Mouse (Mus musculus): Measurements from ENCODE around the gene Ablim1. TPM values are rescaled to one million over a fixed set of nuclear protein-coding genes. Genes with fewer than 3 reads are reported as not detected.
"Not testable (repeated sequence)": the region's sequence is repeated elsewhere in the genome, so short reads cannot be mapped to it uniquely, and the experiment has no call there.

The Ablim1 gene
- total RNA-seq, 2 experiments from 2014 or later: 38.5 to 56.1 TPM

DNA sequence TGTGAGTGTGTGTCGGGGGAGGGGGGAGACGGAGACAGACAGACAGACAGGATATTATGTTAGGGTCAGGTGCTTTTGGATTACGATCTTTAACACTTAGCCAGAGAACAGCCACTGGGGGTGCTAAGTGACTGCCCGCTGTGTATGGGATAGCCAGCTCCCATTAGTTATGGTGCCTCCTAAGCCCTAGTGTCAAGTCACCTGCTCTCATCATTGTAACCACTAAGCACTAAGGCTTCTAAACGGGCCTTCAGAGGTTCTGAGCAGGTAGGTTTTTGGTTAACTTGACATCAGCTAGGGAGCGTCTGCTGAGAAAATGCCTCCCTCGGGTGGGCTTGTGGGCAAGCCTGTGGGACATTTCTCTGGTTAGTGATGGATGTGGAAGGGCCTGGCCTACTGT, 174.6 kb downstream of the Ablim1 start:
- intact Hi-C loops (cut with DNase I): no loop called here

DNA sequence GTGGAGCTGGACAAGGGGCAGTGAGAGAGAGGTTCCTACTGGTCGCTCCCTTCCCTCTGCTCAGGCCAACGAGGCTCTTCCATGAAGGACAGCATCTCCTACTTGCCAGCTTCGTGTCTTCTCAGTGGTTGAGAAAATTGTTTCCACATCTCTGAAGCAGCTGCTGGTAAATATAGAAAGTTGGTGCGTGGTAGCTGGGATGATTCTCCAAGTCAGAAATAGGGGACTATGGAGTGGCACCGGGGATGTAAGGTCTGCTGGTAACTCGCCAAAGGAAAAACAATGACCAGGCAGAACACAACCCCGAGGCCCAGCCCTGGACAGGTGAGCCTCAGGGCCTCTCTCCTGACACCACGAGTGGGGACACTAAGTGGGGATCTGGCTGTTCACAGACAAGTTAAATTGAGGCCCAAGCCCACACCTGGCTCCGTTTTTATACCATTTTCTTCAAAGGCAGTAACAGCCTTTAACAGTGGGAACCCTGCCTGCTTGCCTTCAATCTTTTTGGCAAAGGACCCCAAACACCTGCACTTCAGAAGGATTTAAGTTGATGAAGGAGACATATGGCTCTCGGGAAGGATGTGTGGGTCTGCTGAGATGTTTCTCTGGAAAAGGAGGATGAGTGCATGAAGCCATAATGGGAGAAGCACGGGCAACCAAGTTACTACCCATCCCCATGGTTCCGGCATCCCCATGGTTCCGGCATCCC, 175.7 kb downstream of the Ablim1 start:
- TF ChIP-seq CTCF (IDR thresholded peaks at IDR 0.05): no peak
- Histone ChIP-seq H3K27ac (peak overlapping the region; percentile 63), H3K4me3 (no peak overlapping the region)
- DNase-seq: peak; percentile 24
- intact Hi-C loops (cut with DNase I): loop anchor here (1.0 to 10.0 kb wide), 2 partner anchors 190 to 214 kb away; no protein-coding TSS in a partner anchor

More for the DNA sequence above, 174.6 kb downstream of the Ablim1 start:
- no peak for DNase-seq
- peak; percentile 2; the same call in 1 of the 2 replicates for TF ChIP-seq CTCF (IDR thresholded peaks at IDR 0.05)
- H3K27ac ChIP-seq: peak overlapping the region; percentile 58
- H3K4me3 ChIP-seq: no peak overlapping the region

DNA sequence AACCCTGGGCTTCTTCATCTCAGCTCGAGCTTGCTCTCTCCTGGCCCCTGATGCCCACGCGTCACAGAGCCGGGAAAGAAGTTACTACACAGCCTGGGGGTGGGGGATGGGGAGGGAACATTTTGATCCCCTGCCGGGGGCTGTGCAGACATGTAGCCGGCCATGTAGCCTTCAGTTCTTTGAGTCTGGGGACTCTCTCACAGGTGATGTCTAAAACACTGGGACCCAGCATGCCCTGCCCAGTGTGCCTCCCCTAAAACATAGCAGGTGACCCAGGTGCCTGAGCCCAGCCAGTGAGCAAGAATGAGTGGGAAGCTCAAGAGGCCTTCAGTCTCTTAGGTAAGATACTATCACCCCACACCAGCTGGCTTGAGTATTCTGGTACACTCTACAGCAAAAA, 176.2 kb downstream of the Ablim1 start:
- intact Hi-C loops (cut with DNase I): loop anchor here (1.0 to 10.0 kb wide), 2 partner anchors 191 to 214 kb away; no protein-coding TSS in a partner anchor
- Histone ChIP-seq H3K27ac (peak overlapping the region; percentile 63), H3K4me3 (no peak overlapping the region)
- peak; percentile 18 for DNase-seq
- TF ChIP-seq CTCF (IDR thresholded peaks at IDR 0.05): no peak

DNA sequence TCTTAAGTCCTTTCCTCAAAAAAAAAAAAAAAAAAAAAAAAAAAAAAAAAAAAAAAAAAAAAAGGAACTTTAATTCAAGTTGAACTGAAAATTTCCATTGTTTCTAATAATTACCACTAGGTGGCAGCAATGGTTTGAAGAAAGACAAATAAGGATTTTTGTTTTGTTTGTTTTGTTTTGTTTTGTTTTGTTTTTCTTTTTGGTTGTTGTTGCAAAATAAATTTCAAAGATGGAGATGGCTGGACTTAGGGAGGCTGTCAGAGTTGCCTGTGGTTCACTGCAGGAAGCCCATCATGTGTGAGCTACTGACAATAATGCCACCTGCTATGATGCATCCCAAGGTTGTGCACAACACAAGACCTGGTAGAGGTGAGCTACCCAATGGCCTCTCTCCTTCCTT, 176.7 kb downstream of the Ablim1 start:
- intact Hi-C loops (cut with DNase I): loop anchor here (1.0 to 10.0 kb wide), 2 partner anchors 191 to 213 kb away; no protein-coding TSS in a partner anchor
- no peak for DNase-seq
- TF ChIP-seq CTCF (IDR thresholded peaks at IDR 0.05): peak; percentile 64
- Histone ChIP-seq H3K27ac (peak overlapping the region; percentile 63), H3K4me3 (no peak overlapping the region)

DNA sequence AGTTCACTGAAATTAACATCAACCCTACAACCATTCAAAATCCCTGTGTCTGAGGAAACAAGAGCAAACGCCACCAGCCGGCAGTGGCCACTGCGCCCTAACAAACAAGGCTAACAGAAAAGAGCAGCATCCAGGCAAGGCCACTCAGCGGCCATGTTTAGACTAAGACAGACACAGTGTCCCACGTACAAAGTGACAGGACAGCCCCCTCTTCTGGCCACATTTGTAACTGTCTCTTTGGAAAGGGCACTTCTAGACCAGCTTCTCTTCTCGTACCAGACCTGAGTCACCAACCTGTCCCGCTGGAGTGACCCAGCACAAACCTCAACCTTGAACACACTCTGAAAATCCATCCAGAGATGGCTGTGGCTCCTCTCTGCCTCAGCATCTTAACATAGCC, 178.5 kb downstream of the Ablim1 start:
- DNase-seq: peak; percentile 64
- Histone ChIP-seq H3K27ac (peak overlapping the region; percentile 16; the same call in 1 of the 2 replicates), H3K4me3 (no peak overlapping the region)
- intact Hi-C loops (cut with DNase I): loop anchor here (2.0 to 10.0 kb wide), 2 partner anchors 69 to 211 kb away; no protein-coding TSS in a partner anchor
- TF ChIP-seq CTCF (IDR thresholded peaks at IDR 0.05): peak; percentile 72

DNA sequence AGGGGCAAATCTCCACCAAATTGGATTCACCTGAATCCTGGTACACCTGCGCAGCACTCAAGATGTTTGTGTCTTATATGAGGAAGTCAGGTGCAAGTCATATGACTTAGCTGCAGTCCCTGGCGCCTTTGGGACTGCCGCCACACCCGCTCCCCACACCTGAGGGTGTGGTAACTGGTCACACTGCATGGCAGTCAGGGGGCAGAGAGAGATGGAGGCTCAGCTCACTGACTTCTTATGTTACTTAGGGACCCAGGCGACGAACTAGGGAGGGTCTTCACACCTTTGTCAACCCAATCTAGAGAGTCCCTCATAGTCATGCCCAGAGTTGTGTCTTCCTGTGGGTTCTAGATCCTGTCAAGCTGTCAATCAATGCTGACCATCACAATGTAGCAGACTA, 179.1 kb downstream of the Ablim1 start:
- DNase-seq, H3K27ac ChIP-seq, H3K4me3 ChIP-seq: not testable (repeated sequence)
- intact Hi-C loops (cut with DNase I): loop anchor here (2.0 to 10.0 kb wide), 2 partner anchors 69 to 211 kb away; no protein-coding TSS in a partner anchor

DNA sequence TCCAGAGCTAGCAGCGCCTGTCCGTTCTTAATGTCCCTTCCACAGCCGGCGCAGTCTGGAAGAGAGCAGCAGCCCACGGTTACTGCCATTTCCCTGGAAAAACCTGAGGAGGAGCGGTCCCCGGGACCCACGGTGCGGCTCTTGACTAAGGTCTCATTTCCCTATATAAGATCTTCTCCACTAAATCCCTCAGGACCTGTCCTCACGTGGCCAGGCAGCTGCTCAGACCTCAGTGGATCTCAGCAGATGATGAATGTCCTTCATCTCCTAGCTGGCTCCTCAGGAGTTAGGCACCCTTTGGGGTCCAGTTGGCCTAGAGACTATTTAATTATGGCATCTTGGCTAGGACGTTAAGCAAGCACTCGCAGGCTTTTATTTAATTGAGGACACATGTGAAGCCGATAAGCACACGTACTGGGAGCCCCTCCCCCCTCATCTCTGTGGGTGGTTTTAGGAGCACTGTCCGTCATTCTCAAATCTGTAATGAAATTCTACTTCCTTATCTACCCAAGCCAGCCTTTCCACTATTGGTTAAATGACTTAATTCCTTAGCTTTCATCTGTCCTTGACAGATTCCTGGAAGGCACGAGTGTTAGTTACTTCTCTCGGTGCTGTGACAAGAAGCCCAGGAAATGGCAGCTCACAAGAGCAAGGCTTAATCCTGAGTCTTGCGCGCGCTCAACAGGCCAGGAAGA, 179.9 kb downstream of the Ablim1 start:
- H3K27ac ChIP-seq: peak overlapping the region; percentile 72
- TF ChIP-seq CTCF (IDR thresholded peaks at IDR 0.05): no peak
- intact Hi-C loops (cut with DNase I): loop anchor here (5.0 to 10.0 kb wide), 2 partner anchors 38 to 210 kb away; no protein-coding TSS in a partner anchor
- H3K4me3 ChIP-seq: peak overlapping the region; percentile 67
- DNase-seq: peak; percentile 51

DNA sequence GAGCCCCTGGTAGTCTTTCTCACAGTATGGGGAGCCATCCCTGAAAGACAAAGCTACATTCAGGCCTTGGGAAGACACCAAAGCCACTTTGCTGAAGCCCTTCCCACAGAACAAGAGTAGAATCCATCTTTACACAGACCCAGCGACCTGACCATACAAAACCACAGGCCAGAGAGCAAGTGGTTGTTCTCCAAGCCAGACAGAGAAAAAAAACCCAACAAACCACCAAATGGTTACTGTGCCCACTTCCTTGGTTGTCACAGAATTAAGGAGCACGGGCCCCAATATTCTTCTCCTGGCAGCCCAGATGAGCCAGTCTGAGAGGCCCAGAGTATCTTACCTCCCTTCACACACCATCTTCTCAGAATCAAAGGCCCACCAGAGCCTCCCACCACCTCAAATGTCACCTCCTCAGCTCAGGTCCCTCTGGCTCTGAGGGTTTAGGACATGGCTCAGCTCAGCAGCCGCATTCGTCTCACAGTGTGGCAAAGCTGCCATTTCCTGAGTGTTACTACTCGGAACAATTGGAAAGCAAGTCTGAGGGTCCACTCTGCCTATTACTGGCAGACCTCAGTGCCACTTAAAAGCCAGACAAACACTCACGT, 181.7 kb downstream of the Ablim1 start:
- H3K27ac ChIP-seq: peak overlapping the region; percentile 72
- TF ChIP-seq CTCF (IDR thresholded peaks at IDR 0.05): no peak
- intact Hi-C loops (cut with DNase I): loop anchor here (5.0 to 10.0 kb wide), 2 partner anchors 36 to 208 kb away; no protein-coding TSS in a partner anchor
- no peak for DNase-seq
- peak overlapping the region; percentile 67 for H3K4me3 ChIP-seq

DNA sequence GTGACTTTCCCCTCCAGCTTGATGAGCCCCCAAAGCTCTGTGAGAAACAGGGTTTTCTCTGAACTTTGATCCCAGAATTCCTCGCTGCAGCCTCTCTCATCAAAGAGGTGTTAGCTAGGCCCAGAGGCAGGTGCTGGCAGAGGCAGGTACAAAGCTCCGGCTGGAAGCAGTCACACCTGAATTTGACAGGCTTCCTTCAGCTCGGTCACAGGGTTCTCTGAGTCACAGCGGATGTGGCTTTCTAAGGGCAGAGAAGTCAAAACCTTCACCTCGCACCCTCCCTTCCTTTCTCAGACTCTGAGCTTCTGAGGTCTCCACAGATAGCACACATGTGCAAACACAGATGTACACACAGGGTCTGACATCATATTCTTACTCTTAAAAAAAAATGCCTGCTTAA, 182.4 kb downstream of the Ablim1 start:
- intact Hi-C loops (cut with DNase I): loop anchor here (5.0 to 10.0 kb wide), 2 partner anchors 35 to 207 kb away; no protein-coding TSS in a partner anchor
- DNase-seq: no peak
- Histone ChIP-seq H3K27ac (peak overlapping the region; percentile 72), H3K4me3 (peak overlapping the region; percentile 67)
- no peak for TF ChIP-seq CTCF (IDR thresholded peaks at IDR 0.05)

DNA sequence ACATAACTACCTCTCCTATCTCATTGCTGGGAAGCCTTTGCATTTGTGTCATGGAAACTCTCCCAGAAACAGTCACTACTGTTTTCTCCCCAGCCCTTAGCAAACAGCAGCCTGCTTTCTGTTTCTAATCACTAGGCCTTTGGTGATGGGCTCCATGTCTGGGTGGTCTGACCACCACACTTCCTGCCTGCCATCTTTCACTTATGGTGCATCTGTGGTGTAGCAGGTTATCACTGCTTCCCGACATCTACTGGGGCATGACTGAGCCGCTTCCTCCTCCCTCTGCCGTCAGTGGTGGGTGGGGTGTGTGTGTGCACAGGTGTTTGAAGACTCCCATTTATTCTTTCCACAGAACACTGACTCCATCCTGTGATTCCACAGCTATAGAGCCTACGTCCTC, 183.4 kb downstream of the Ablim1 start:
- Histone ChIP-seq H3K4me3 (no peak overlapping the region), H3K27ac (peak overlapping the region; percentile 66)
- no peak for TF ChIP-seq CTCF (IDR thresholded peaks at IDR 0.05)
- intact Hi-C loops (cut with DNase I): loop anchor here (5.0 to 10.0 kb wide), 2 partner anchors 34 to 207 kb away; no protein-coding TSS in a partner anchor
- DNase-seq: no peak

DNA sequence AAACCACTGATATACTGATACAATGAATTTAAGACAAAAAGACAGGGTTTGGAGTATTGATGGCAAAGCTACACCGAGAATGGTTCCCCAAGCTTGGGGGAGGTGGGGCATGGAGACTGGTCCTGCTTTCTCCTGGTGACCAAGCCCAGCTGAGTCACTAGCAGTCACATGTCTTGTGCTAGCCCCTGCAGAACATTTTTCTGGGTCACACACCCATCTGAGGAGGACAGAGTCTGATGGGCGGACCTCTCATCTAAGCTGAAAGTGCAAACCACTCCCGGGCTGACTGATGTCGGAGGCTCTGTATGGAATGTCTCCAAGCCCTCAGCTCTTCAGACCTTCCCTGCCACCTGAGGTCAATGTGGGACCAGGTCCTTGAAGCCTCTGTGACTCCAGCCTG, 184.1 kb downstream of the Ablim1 start:
- no peak for TF ChIP-seq CTCF (IDR thresholded peaks at IDR 0.05)
- Histone ChIP-seq H3K27ac (peak overlapping the region; percentile 66), H3K4me3 (no peak overlapping the region)
- intact Hi-C loops (cut with DNase I): loop anchor here (5.0 to 10.0 kb wide), 2 partner anchors 33 to 206 kb away; no protein-coding TSS in a partner anchor
- peak; percentile 58 for DNase-seq

DNA sequence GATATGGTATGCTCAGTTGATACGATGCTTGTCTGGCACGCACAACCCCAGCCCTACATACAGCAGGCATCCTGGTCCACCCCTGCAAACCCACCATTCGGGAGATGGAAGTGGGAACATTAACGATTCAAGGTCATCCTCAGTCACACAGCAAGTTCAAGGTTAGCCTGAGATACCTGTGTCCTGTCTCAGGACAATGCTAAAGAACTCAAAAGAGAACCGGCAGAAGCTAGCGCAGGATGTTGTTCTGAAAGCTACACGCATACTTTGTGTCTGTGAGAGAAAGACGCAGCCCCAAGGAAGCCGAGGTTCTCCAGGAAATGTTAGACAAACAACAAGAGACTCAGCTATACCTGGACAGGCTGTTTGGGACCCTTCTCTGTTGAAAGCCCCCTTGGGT, 185.0 kb downstream of the Ablim1 start:
- TF ChIP-seq CTCF (IDR thresholded peaks at IDR 0.05): no peak
- no peak for DNase-seq
- intact Hi-C loops (cut with DNase I): loop anchor here (5.0 to 10.0 kb wide), 2 partner anchors 32 to 205 kb away; no protein-coding TSS in a partner anchor

More for the DNA sequence above, 185.0 kb downstream of the Ablim1 start:
- peak overlapping the region; percentile 66 for H3K27ac ChIP-seq
- H3K4me3 ChIP-seq: no peak overlapping the region
